Comparison of ENCODE assay signal across 8 mouse cellular contexts in the genomic region with DNA sequence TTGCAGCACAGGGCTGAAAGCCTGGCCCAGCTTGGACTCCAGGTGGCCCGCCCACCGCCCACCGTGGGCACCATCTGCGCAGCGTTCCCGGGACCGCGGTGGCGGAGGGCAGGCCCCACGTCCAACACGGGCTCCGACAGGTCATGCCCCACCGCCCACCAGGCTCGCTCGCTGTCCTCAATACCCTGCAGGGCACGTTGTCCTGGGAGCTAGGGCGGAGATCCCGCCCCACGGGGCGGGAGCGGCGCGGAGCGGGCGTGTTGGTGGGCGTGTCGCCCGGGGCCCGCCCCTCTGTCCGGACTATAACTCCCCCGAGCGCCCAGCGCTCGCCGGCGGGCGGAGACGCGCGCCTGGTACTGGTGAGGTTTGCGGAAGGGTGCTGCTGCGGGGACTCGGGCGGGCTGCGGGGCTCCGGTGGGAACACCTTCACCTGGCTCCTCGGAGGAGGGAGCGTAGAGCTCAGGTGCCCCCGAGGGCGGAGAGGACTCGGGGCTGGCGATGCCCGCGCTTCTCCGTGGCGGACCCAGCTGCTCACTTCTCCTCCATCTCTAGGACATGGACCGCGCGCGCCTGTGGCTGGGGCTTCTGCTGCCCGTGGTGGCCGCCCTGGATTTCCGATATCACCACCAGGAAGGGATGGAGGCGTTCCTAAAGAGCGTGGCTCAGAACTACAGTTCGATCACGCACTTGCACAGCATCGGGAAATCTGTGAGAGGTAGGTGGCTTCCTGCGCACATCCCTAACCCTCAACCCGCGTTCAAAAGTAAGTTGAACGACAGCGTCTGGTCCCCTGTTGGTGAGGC. TPM values are rescaled to one million over a fixed set of nuclear protein-coding genes. Genes with fewer than 3 reads are reported as not detected.
DNase-seq lines count a peak whose midpoint lies in the region; ATAC-seq and TF ChIP-seq lines count a peak whose summit lies in the region.

Gene Cpm (plus strand): TSS at position 332 of the 803 bp plus-strand sequence.

- peak within 1 kb of the TSS; percentile 78 to 86 for H3K4me3 ChIP-seq in ES-E14 (ENCODE audit: insufficient read depth in 1 of 2, low read depth in 1 of 2, low read length in 2 of 2, poor library complexity in 1 of 2, severe bottlenecking in 1 of 2)
- peak within 1 kb of the TSS; percentile 51 for H3K4me3 ChIP-seq in hindbrain, embryonic 12.5 days

- H3K27ac ChIP-seq in ES-E14 (ENCODE audit: insufficient read depth, low read depth, low read length, poor library complexity, severe bottlenecking), result no peak within 1 kb of the TSS
- no peak within 1 kb of the TSS for H3K27ac ChIP-seq in hindbrain, embryonic 12.5 days

- in situ Hi-C loops in ES-E14 (cut with MboI; ENCODE audit: low sequenced_read_pairs in 2 of 2, unreplicated experiment in 2 of 2), result no loop called here

- peaks cover 54% of the 10 kb centered on the region for H3K27me3 ChIP-seq in hindbrain, embryonic 12.5 days

- no peaks in the 10 kb centered on the region for H3K9me3 ChIP-seq in ES-E14 (ENCODE audit: control insufficient read depth, insufficient read depth, low read depth, low read length)
- no peaks in the 10 kb centered on the region for H3K9me3 ChIP-seq in hindbrain, embryonic 12.5 days (replicated peaks)

- no peaks in the 10 kb centered on the region for H3K36me3 ChIP-seq in ES-E14 (ENCODE audit: control insufficient read depth, insufficient read depth, low read length, poor library complexity, severe bottlenecking)
- no peaks in the 10 kb centered on the region for H3K36me3 ChIP-seq in hindbrain, embryonic 12.5 days

- WGBS in hindbrain, embryonic 12.5 days, result under 1% methylated on average over 72 of the region's 73 CpGs

- DNase-seq in ES-E14 (ENCODE audit: low read depth, low spot score), result peak; percentile 60
- DNase-seq in c-Kit-positive CD71-positive TER-119-negative erythroid progenitor cells, embryonic 14.5 days (ENCODE audit: low read depth), result peak; percentile 25
- DNase-seq in forelimb bud, embryonic 11.5 days (ENCODE audit: low read depth, low spot score), result peak; percentile 78
- peak; percentile 20 to 27 for DNase-seq in layer of hippocampus, postnatal 14 days (ENCODE audit: low spot score in 2 of 2)
- DNase-seq in lung, postnatal 4 days, result peak; percentile 89 to 92
- peak; percentile 90 for DNase-seq in retina, postnatal 1 day
- DNase-seq in urinary bladder, postnatal 14 days (ENCODE audit: low spot score), result peak; percentile 80

- peak within 1 kb of the TSS; percentile 71 for H3K9ac ChIP-seq in ES-E14 (ENCODE audit: insufficient read depth, low read depth, low read length, poor library complexity, severe bottlenecking)
- peak within 1 kb of the TSS; percentile 58 for H3K9ac ChIP-seq in hindbrain, embryonic 12.5 days

- H3K4me2 ChIP-seq in hindbrain, embryonic 12.5 days (replicated peaks), result peak within 1 kb of the TSS; percentile 86

- peak; percentile 95 for ATAC-seq in hindbrain, embryonic 12.5 days (ENCODE audit: low FRiP score)

- H3K4me1 ChIP-seq in ES-E14 (ENCODE audit: control insufficient read depth in 2 of 2, insufficient read depth in 2 of 2, low read length in 2 of 2, poor library complexity in 1 of 2), result peaks cover 0 to 3% of the 10 kb centered on the region in 2 experiments; a peak in 1 of 4 replicates
- H3K4me1 ChIP-seq in hindbrain, embryonic 12.5 days, result peaks cover 12% of the 10 kb centered on the region

TF ChIP-seq in ES-E14, 5 proteins besides CTCF, POLR2A, EP300 and RAD21:
- TF ChIP-seq HCFC1 (IDR thresholded peaks at IDR 0.05; ENCODE audit: borderline replicate concordance, insufficient read depth, low read length) (no peak), CHD2 (IDR thresholded peaks at IDR 0.05; ENCODE audit: low read depth, low read length) (no peak)

RNA-seq across cellular contexts. Expression of gene Cpm, which starts in this region (rescaled TPM):
- 4.6 and 4.8 TPM in 2 replicates for total RNA-seq in ES-E14 (2012; rRNA removed)
- polyA plus RNA-seq in hindbrain, embryonic 12.5 days (2016; fragmentation: Nextera tagmentation; extraction: Ambion mirVana), result 6.0 and 7.8 TPM in 2 replicates
- 1 to 10 TPM; 7.7 to 7.8 TPM for total RNA-seq in layer of hippocampus, postnatal 14 days (2021)

Comparison
In these comparisons a context has a peak if more than half of its experiments do, and no peak if none do; other contexts are left out.
1. DNase-seq: peak in every context shown above with its lines; median percentile 90 in lung, postnatal 4 days; 90 in retina, postnatal 1 day; 80 in urinary bladder, postnatal 14 days; 78 in forelimb bud, embryonic 11.5 days; 60 in ES-E14; 25 in c-Kit-positive CD71-positive TER-119-negative erythroid progenitor cells, embryonic 14.5 days; 24 in layer of hippocampus, postnatal 14 days.